Mouse (Mus musculus): ENCODE results near the gene Tnfrsf26.

The Tnfrsf26 gene

DNA sequence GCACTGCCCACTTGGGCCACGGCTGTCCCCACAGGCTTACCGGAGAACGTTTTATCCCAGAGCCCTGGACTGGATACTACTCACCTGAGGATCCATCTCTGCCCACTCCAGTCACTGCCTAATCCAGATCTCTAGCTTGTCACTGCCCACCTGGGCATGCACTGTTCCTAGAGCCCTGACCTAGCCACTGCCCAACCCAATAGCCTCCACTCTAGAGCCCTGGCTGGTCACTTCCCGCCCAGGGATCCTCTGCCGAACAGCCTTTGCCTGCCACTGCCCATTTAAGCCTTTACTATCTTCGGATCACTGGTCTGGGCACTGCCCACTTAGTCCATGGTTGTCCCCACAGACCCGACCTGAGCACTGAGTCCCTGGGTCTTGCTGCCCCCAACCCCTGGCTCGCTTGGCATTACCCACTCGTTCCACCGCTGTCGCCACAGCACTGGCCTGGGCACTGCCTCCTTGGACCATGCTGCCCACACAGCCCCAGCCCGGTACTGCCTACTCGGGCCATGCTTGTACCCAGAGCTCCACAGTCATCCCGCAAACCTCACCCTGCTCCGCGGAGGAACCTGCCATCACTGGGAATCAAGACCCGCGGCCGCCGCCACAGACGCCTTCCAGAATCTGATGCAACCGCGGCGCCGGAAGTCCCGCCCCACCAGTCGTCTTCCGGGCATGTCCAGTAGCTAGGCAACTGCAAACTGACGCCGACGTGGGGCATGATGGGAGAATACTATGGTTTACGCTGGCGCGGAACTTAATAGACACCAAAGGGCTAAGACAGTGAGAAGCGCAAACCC lies 28.9 kb downstream of the Tnfrsf26 start, which contains the start of gene Cars:
Gene Cars (minus strand): TSS at position 663 of the 803 bp plus-strand sequence.
- DNase-seq (ENCODE audit: low spot score in 2 of 2) = peak; percentile 95 to 96

DNA sequence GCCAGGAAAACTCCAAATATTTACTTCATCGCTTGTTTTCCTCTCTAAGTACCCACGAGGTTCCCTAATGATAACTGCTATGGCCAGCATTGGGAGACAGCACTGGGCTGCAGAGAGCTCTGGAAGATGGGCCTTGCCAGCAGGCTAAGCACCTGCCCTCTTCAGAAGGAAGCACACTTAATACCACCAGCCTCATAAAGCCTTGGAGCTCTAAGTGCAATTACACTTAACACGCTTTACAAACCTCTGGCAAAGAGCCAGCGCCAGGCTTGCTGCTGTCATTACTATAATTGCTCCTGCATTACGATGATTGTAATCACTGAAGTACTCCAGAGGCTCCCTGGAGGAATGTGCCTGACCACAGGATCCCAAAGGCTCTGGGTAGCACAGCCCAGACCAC lies 33.7 kb downstream of the Tnfrsf26 start:
- DNase-seq (ENCODE audit: low spot score in 2 of 2) = no peak

DNA sequence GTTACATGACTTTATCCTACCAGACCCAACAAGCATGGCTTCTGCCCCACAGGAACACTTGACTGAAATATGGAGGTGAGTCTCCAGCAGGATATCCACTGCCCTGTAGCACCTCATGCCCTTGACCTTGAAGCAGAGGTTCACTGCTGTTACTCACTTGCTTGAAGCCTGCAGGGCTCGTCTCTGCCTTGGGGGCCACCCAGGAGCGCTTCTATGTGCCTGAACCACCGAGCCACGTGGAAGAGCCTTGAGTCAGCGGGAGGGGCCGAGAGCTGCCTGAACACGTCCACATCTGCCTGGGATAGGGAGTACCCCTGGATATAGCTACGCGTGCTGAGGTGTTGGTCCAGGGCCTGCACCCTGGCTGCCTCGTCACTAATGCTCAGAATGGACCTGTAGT lies 36.3 kb downstream of the Tnfrsf26 start:
- DNase-seq (ENCODE audit: low spot score in 2 of 2) = no peak

DNA sequence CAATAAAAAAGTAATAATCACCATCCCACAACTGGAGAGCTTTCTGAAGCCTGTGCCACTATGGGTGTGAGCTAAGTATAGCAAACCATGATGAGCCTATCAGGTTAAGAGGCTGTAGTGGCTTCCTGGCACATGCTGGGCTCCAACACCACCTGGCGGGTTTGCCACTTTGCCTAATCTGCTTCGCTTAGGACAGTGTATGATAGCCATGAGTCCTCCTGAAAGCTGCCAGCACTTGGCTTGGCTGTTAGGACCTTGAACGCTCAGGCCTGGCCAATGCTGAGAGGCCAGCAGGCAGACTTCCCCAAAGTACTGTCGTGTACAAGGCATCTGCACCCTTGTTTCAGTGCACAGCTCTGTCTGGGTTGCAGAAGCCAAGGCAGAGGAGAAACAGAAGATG lies 40.5 kb downstream of the Tnfrsf26 start:
- no peak for DNase-seq (ENCODE audit: low spot score in 2 of 2)

DNA sequence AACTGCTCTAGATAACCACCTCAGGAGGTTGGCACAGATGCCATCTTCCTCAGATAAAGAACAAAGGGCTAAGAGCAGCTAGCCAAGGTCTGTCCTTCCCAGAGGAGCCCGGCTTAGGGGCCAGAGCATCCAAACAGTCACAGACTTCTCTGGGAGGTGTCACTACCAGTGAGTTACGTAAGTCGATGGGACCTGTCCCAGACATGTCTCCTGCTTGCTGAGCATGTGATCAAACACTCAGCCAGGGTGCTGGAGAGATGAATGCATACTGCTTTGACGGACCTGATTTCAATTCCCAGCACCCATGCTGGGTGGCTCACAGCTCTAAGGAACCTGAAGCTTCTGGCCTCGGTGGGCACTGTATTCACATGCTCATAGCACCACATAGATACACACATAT lies 40.9 kb downstream of the Tnfrsf26 start:
- no peak for DNase-seq (ENCODE audit: low spot score in 2 of 2)

DNA sequence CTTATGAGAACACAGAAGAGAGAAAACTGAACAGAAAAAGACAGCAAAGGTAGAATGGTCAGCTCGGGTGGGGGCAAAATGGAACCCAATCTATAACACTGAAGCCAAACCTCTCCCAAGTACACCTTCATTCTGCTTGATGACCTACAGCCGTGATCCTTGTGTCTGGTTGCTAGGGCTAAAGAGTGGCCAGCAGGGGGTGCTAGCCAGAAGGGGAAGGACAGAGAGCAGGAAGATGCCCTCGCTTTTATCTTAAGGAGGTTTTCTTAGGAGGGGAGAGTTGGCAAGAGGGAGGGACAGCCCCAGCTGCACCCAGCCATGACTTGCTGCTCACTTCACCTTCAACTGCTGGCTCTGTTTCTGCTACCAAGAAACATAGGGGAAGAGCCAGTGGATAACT lies 44.6 kb downstream of the Tnfrsf26 start:
- DNase-seq (ENCODE audit: low spot score in 2 of 2) = peak; percentile 61 to 69

DNA sequence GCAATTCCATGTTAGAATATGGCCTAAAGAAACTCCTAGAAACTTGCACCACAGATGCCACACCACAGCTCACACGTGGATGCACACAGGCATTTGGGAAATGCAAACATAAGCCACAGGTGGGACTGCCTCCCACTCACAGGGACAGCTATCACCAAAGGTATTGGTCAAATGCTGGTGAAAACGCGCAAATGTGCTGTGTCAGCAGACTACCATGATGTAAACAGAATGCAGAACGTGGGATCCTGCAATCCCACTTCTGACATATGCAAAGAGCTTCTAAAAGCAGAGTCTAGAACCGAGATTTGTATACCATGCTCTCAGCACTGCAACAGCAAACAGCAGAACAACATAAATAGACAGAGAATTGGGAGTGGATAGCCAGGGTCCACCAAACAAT lies 45.5 kb downstream of the Tnfrsf26 start:
- DNase-seq (ENCODE audit: low spot score in 2 of 2) = no peak

DNA sequence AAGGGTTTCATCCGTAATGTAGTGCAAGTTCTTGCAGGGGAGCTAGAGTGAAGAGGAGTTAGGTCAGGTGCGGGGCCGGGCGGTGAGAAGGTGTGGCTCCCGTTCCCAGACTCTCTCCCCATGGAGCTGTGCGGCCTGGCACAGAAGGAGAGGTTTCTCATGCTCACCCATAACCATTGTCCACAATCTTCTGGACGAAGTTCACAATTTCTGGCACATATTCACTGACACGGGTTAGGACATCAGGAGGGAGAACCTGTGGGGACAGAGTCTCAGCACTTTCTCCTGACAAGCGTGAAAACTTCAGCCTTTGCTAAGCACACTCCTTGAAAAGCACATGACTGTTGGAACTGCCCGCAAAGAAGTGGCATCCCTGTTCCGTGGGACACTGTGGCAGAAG lies 52.8 kb downstream of the Tnfrsf26 start:
- no peak for DNase-seq (ENCODE audit: low spot score in 2 of 2)

DNA sequence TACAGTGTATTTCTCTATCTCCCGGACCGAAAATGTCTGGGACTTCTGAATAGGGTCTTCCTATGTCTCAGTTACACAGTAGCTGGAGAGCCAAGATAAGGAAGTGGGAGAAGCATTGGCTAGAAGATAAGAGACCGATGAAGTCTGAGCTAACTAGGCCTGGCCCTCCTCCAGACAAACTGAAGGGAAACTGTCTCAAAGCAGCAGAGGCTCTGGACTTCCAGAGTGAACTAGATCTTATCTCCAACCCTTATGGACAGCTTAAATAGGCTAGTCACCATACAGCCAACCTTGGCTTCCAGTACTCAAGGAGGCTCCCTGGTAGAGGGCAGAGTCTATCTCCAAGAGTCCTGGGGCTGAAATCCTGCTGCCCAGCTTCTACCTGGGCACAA lies 62.9 kb downstream of the Tnfrsf26 start:
- peak; percentile 36 to 59 for DNase-seq (ENCODE audit: low spot score in 2 of 2)

DNA sequence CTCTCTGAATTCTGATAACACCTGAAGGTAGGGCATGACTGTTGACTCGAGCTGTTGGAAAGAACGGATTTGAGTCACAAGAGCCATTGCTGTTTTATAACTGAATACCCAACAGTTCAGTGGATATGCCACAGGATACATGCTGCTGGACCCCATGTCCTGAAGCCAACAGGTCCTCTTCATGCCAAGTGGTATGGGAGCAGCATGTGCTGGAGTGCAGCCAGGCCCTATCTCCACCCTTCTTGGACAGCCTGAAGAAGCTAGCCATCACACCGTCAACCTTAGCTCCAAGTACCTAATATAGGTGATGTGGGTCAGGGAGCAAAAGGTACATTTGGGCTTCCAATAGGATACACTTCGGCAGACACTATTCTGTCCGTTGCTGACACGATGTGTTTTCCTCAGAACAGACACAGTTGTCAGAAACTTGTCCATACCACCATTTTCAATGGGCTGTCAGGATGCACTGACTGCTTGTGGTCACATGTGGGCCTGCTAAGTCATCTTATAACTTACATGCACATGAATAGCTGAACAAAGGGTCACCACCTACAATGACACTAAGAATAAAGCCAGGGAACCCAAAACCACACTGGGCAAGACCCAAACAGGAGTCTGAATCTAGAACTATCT lies 63.4 kb downstream of the Tnfrsf26 start:
- DNase-seq (ENCODE audit: low spot score in 2 of 2) = no peak

DNA sequence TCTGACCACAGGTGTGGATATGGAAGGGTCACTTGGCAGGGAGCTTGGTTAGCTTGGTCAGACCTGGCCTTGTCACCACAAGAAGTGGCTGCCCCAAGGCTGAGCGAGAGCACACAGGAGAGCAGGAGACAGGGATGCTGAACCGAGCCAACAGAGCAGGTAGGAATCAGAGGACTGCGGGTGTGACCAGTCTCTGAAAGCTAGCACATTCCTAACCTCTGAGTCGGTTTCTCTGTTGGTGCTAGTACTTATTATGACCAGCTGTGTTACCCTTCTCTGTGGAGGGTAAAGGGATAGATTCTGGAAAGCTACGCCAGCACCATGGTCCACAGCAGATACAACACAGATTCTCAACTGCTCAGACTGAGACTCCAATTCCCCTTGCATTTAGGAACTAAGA lies 64.7 kb downstream of the Tnfrsf26 start:
- DNase-seq (ENCODE audit: low spot score in 2 of 2) = no peak
